Mouse (Mus musculus) cortical plate, adult 2 months (tissue): ENCODE results near the gene Ddx17. TPM values are rescaled to one million over a fixed set of nuclear protein-coding genes. Genes with fewer than 3 reads are reported as not detected.

Experiments used
- H3K27ac ChIP-seq: fragments of 200-500 bp; 2 replicates; pipeline ENCODE4 v1.5.1; 2012; ENCODE audit warnings: low read length, control low read depth, inconsistent platforms; ENCODE audit not compliant: insufficient read depth
- H3K4me1 ChIP-seq: fragments of 200-500 bp; 2 replicates; pipeline ENCODE4 v1.6.1; 2011; ENCODE audit warnings: low read length; ENCODE audit not compliant: control insufficient read depth, insufficient read depth
- H3K4me3 ChIP-seq: fragments of 200-500 bp; 2 replicates; pipeline ENCODE4 v1.5.1; 2011; ENCODE audit warnings: mild to moderate bottlenecking, low read length, control low read depth; ENCODE audit not compliant: insufficient read depth
- CTCF ChIP-seq: fragments of 200-500 bp; IDR thresholded peaks from 2 replicates; pipeline ENCODE4 v1.5.1; 2011; ENCODE audit warnings: mild to moderate bottlenecking, control low read depth, low read length; ENCODE audit not compliant: insufficient read depth; ENCODE audit errors: extremely low read depth
- POLR2A ChIP-seq: fragments of 200-500 bp; IDR thresholded peaks from 2 replicates; pipeline ENCODE4 v1.6.1; 2011; ENCODE audit warnings: mild to moderate bottlenecking, low read length, control low read depth; ENCODE audit not compliant: insufficient read depth; ENCODE audit errors: extremely low read depth
- polyA plus RNA-seq: library from polyadenylated mRNA; depleted of rRNA; stranded (reverse); fragments of >200 nt; gene quantifications from 2 replicates; pipeline ENCODE4 v1.2.3, GENCODE M21; 2012

The Ddx17 gene
- polyA plus RNA-seq, 1 experiment: 416 TPM

- no peaks in the 10 kb centered on the region; the same call in 1 of the 2 replicates for H3K4me1 ChIP-seq
- TF ChIP-seq POLR2A: no peak
- TF ChIP-seq CTCF: no peak
- H3K27ac ChIP-seq: no peak overlapping the region
- no peak overlapping the region for H3K4me3 ChIP-seq
These were observed 26.9 kb downstream of the Ddx17 start for GRCm38 (mm10) chr15:79519400-79520220.

- no peak overlapping the region for H3K4me3 ChIP-seq
- H3K4me1 ChIP-seq: no peaks in the 10 kb centered on the region; the same call in 1 of the 2 replicates
- no peak overlapping the region for H3K27ac ChIP-seq
- TF ChIP-seq POLR2A (no peak), CTCF (no peak)
These were observed 28.0 kb downstream of the Ddx17 start for GRCm38 (mm10) chr15:79518571-79518970.

- Histone ChIP-seq H3K4me1 (no peaks in the 10 kb centered on the region; the same call in 1 of the 2 replicates), H3K4me3 (no peak overlapping the region), H3K27ac (no peak overlapping the region)
- TF ChIP-seq CTCF (no peak), POLR2A (no peak)
These were observed 28.8 kb downstream of the Ddx17 start for GRCm38 (mm10) chr15:79517710-79518109.

GRCm38 (mm10) chr15:79516171-79517096 lies 30.1 kb downstream of the Ddx17 start, which contains the start of gene Kdelr3:
Kdelr3 (plus strand) TSS chr15:79516411.
- Histone ChIP-seq H3K4me1 (no peaks in the 10 kb centered on the region; the same call in 1 of the 2 replicates), H3K27ac (no peak within 1 kb of the TSS), H3K4me3 (peak within 1 kb of the TSS; percentile 34)
- no peak for TF ChIP-seq POLR2A
- no peak for TF ChIP-seq CTCF

GRCm38 (mm10) chr15:79513940-79514339 lies 32.6 kb downstream of the Ddx17 start:
- TF ChIP-seq CTCF: no peak
- no peak for TF ChIP-seq POLR2A
- Histone ChIP-seq H3K27ac (no peak overlapping the region), H3K4me1 (peaks cover 2% of the 10 kb centered on the region), H3K4me3 (no peak overlapping the region)

- Histone ChIP-seq H3K4me3 (peak overlapping the region; percentile 32), H3K4me1 (peaks cover 2% of the 10 kb centered on the region), H3K27ac (no peak overlapping the region)
- TF ChIP-seq CTCF (no peak), POLR2A (no peak; the same call in 1 of the 2 replicates)
These were observed 34.8 kb downstream of the Ddx17 start for GRCm38 (mm10) chr15:79511553-79512320.

GRCm38 (mm10) chr15:79510425-79510824 lies 36.1 kb downstream of the Ddx17 start:
- Histone ChIP-seq H3K4me1 (peaks cover 2% of the 10 kb centered on the region), H3K4me3 (peak overlapping the region; percentile 32), H3K27ac (peak overlapping the region; percentile 75)
- TF ChIP-seq POLR2A (0 out of 2 replicates have a peak, but pooled peaks have one; percentile 10), CTCF (no peak)

- no peak for TF ChIP-seq POLR2A
- no peak for TF ChIP-seq CTCF
- Histone ChIP-seq H3K4me1 (peaks cover 2% of the 10 kb centered on the region), H3K27ac (peak overlapping the region; percentile 75), H3K4me3 (peak overlapping the region; percentile 32)
These were observed 36.5 kb downstream of the Ddx17 start for GRCm38 (mm10) chr15:79509998-79510397.

GRCm38 (mm10) chr15:79507055-79507828 lies 39.3 kb downstream of the Ddx17 start:
- Histone ChIP-seq H3K4me1 (peaks cover 2% of the 10 kb centered on the region), H3K4me3 (no peak overlapping the region; the same call in 1 of the 2 replicates), H3K27ac (no peak overlapping the region)
- no peak for TF ChIP-seq CTCF
- TF ChIP-seq POLR2A: no peak
